Mouse (Mus musculus): ENCODE measurements at regions not wholly inside any gene's neighbourhood (a gene's known extent, or its start where the extent isn't known, plus 50 kb on each side); places are given as distances from the start of the nearest gene placed in this dataset.
A peak's percentile ranks its signal among the peaks of the same experiment; 100 is the strongest.

GRCm38 (mm10) chr5:119739386-119739785 lies 68.9 kb downstream of the Tbx3 start:
- no peak for DNase-seq

GRCm38 (mm10) chr5:119741116-119741515 lies 70.6 kb downstream of the Tbx3 start:
- DNase-seq = peak; percentile 38

GRCm38 (mm10) chr5:119743733-119744132 lies 73.3 kb downstream of the Tbx3 start:
- no peak for DNase-seq

- no peak for DNase-seq
Measured at GRCm38 (mm10) chr5:119747038-119747437, 76.6 kb downstream of the Tbx3 start.

GRCm38 (mm10) chr5:119748667-119749066 lies 78.2 kb downstream of the Tbx3 start:
- no peak for DNase-seq

GRCm38 (mm10) chr5:119749153-119749552 lies 78.7 kb downstream of the Tbx3 start:
- no peak for DNase-seq

- DNase-seq = no peak
Measured at GRCm38 (mm10) chr5:119755782-119756181, 76.7 kb upstream of the Tbx5 start.

- no peak for DNase-seq
Measured at GRCm38 (mm10) chr5:119758880-119759279, 73.6 kb upstream of the Tbx5 start.

GRCm38 (mm10) chr5:119762102-119762501 lies 70.4 kb upstream of the Tbx5 start:
- no peak for DNase-seq

- DNase-seq = no peak
Measured at GRCm38 (mm10) chr5:119763337-119763736, 69.1 kb upstream of the Tbx5 start.

- DNase-seq = no peak
Measured at GRCm38 (mm10) chr5:119766372-119766771, 66.1 kb upstream of the Tbx5 start.

- DNase-seq = no peak
Measured at GRCm38 (mm10) chr5:119770951-119771350, 61.5 kb upstream of the Tbx5 start.

- no peak for DNase-seq
Measured at GRCm38 (mm10) chr5:119776106-119776887, 56.2 kb upstream of the Tbx5 start.

GRCm38 (mm10) chr5:119777836-119778235 lies 54.6 kb upstream of the Tbx5 start:
- no peak for DNase-seq

- DNase-seq = no peak
Measured at GRCm38 (mm10) chr5:119781375-119781774, 51.1 kb upstream of the Tbx5 start.

All from cerebellum, adult 8-10 months (tissue).